In genomic region chr1:75251112-75251970, GRCm38 (mm10) we compare ENCODE assay signal across 8 mouse cellular contexts. TPM values are rescaled to one million over a fixed set of nuclear protein-coding genes. Genes with fewer than 3 reads are reported as not detected.
DNase-seq lines count a peak whose midpoint lies in the region; ATAC-seq lines count a peak whose summit lies in the region.

No protein-coding gene starts in this region.

- peaks cover 35% of the 10 kb centered on the region for H3K4me1 ChIP-seq in forebrain, embryonic 15.5 days
- 0 out of 2 replicates have a peak, but pooled peaks cover 2% of the 10 kb centered on the region for H3K4me1 ChIP-seq in hindbrain, embryonic 11.5 days (replicated peaks; ENCODE audit: control insufficient read depth, insufficient read depth, low read length)
- H3K4me1 ChIP-seq in limb, embryonic 12.5 days (replicated peaks), result peaks cover 25% of the 10 kb centered on the region
- H3K4me1 ChIP-seq in midbrain, embryonic 13.5 days (replicated peaks), result peaks cover 33% of the 10 kb centered on the region

- H3K4me2 ChIP-seq in forebrain, embryonic 15.5 days (replicated peaks), result peak overlapping the region; percentile 48
- H3K4me2 ChIP-seq in hindbrain, embryonic 11.5 days (replicated peaks; ENCODE audit: low read depth, low read length), result peak overlapping the region; percentile 38
- H3K4me2 ChIP-seq in limb, embryonic 12.5 days, result peak overlapping the region; percentile 51
- peak overlapping the region; percentile 51 for H3K4me2 ChIP-seq in midbrain, embryonic 13.5 days (replicated peaks)

- peak; percentile 72 for DNase-seq in Muller cell, postnatal 12 days (ENCODE audit: inconsistent ontology term)
- DNase-seq in cerebellum, adult 11-12 months, result peak; percentile 90
- peak; percentile 79 for DNase-seq in hindbrain, embryonic 11.5 days (ENCODE audit: low spot score)
- peak; percentile 82 for DNase-seq in spleen, adult 12 weeks (ENCODE audit: low spot score)
- no peak for DNase-seq in layer of hippocampus, adult 9-11 months

- no peaks in the 10 kb centered on the region for H3K36me3 ChIP-seq in forebrain, embryonic 15.5 days
- H3K36me3 ChIP-seq in hindbrain, embryonic 11.5 days (ENCODE audit: control insufficient read depth, insufficient read depth, low read length), result no peaks in the 10 kb centered on the region
- no peaks in the 10 kb centered on the region for H3K36me3 ChIP-seq in limb, embryonic 12.5 days
- no peaks in the 10 kb centered on the region for H3K36me3 ChIP-seq in midbrain, embryonic 13.5 days

- peak overlapping the region; percentile 22; the same call in 1 of the 2 replicates for H3K9ac ChIP-seq in forebrain, embryonic 15.5 days (replicated peaks)
- 0 out of 2 replicates have a peak overlapping the region, but pooled peaks have one; percentile 24 for H3K9ac ChIP-seq in hindbrain, embryonic 11.5 days (ENCODE audit: low read depth, low read length)
- H3K9ac ChIP-seq in limb, embryonic 12.5 days (replicated peaks), result no peak overlapping the region
- H3K9ac ChIP-seq in midbrain, embryonic 13.5 days (replicated peaks), result 0 out of 2 replicates have a peak overlapping the region, but pooled peaks have one; percentile 14

- WGBS in forebrain, embryonic 15.5 days, result 3% methylated on average over 22 of the region's 22 CpGs
- WGBS in hindbrain, embryonic 11.5 days, result 2% methylated on average over 21 of the region's 22 CpGs
- 5% methylated on average over 21 of the region's 22 CpGs for WGBS in limb, embryonic 12.5 days
- WGBS in midbrain, embryonic 13.5 days, result 4% methylated on average over 21 of the region's 22 CpGs

- H3K27me3 ChIP-seq in forebrain, embryonic 15.5 days, result no peaks in the 10 kb centered on the region
- H3K27me3 ChIP-seq in hindbrain, embryonic 11.5 days (ENCODE audit: control insufficient read depth, insufficient read depth, low read length), result peaks cover 4% of the 10 kb centered on the region; the same call in 1 of the 2 replicates
- H3K27me3 ChIP-seq in limb, embryonic 12.5 days, result peaks cover 21% of the 10 kb centered on the region
- peaks cover 8% of the 10 kb centered on the region; the same call in 1 of the 2 replicates for H3K27me3 ChIP-seq in midbrain, embryonic 13.5 days

- 0 out of 2 replicates have a peak, but pooled peaks have one; percentile 18 for ATAC-seq in forebrain, embryonic 15.5 days (replicated peaks)
- peak; percentile 39; the same call in 1 of the 2 replicates for ATAC-seq in hindbrain, embryonic 11.5 days (ENCODE audit: low FRiP score)
- ATAC-seq in limb, embryonic 12.5 days (ENCODE audit: insufficient number of reproducible peaks, insufficient read depth, low FRiP score, low TSS enrichment, low read depth), result no peak
- peak; percentile 51 for ATAC-seq in midbrain, embryonic 13.5 days

- H3K9me3 ChIP-seq in forebrain, embryonic 15.5 days, result no peaks in the 10 kb centered on the region
- no peaks in the 10 kb centered on the region for H3K9me3 ChIP-seq in hindbrain, embryonic 11.5 days (ENCODE audit: control insufficient read depth, low read length)
- H3K9me3 ChIP-seq in limb, embryonic 12.5 days, result no peaks in the 10 kb centered on the region
- H3K9me3 ChIP-seq in midbrain, embryonic 13.5 days, result no peaks in the 10 kb centered on the region

- H3K27ac ChIP-seq in forebrain, embryonic 15.5 days (replicated peaks), result no peak overlapping the region
- H3K27ac ChIP-seq in hindbrain, embryonic 11.5 days (ENCODE audit: low read depth, low read length), result no peak overlapping the region
- H3K27ac ChIP-seq in limb, embryonic 12.5 days, result no peak overlapping the region
- H3K27ac ChIP-seq in midbrain, embryonic 13.5 days, result no peak overlapping the region

- peak overlapping the region; percentile 27 for H3K4me3 ChIP-seq in forebrain, embryonic 15.5 days
- H3K4me3 ChIP-seq in hindbrain, embryonic 11.5 days (ENCODE audit: low read depth, low read length), result peak overlapping the region; percentile 2; the same call in 1 of the 2 replicates
- H3K4me3 ChIP-seq in limb, embryonic 12.5 days (replicated peaks), result peak overlapping the region; percentile 27
- peak overlapping the region; percentile 18; the same call in 1 of the 2 replicates for H3K4me3 ChIP-seq in midbrain, embryonic 13.5 days (replicated peaks)

RNA-seq across cellular contexts. Expression of gene Ptprn, which starts 13.0 kb away (rescaled TPM):
- 6.9 and 8.7 TPM in 2 replicates for polyA plus RNA-seq in forebrain, embryonic 15.5 days (2015; fragmentation: Nextera tagmentation; extraction: Ambion mirVana)
- polyA plus RNA-seq in hindbrain, embryonic 11.5 days (2014; fragmentation: Nextera tagmentation; extraction: Ambion mirVana), result 3.5 and 6.0 TPM in 2 replicates
- 0.20 and 0.35 TPM in 2 replicates for polyA plus RNA-seq in limb, embryonic 12.5 days (2016; fragmentation: Nextera tagmentation; extraction: Ambion mirVana)
- polyA plus RNA-seq in midbrain, embryonic 13.5 days (2015; fragmentation: Nextera tagmentation; extraction: Ambion mirVana), result 11.1 and 14.0 TPM in 2 replicates

RNA-seq across cellular contexts. Expression of gene Dnajb2, which starts 15.1 kb away (rescaled TPM):
- polyA plus RNA-seq in forebrain, embryonic 15.5 days (2015; fragmentation: Nextera tagmentation; extraction: Ambion mirVana), result 53.0 and 54.0 TPM in 2 replicates
- polyA plus RNA-seq in hindbrain, embryonic 11.5 days (2014; fragmentation: Nextera tagmentation; extraction: Ambion mirVana), result 17.8 and 21.4 TPM in 2 replicates
- 40.7 and 42.8 TPM in 2 replicates for polyA plus RNA-seq in limb, embryonic 12.5 days (2016; fragmentation: Nextera tagmentation; extraction: Ambion mirVana)
- polyA plus RNA-seq in midbrain, embryonic 13.5 days (2015; fragmentation: Nextera tagmentation; extraction: Ambion mirVana), result 47.6 and 56.7 TPM in 2 replicates

RNA-seq across cellular contexts. Expression of gene A630095N17Rik, which starts 19.4 kb away (rescaled TPM):
- polyA plus RNA-seq in forebrain, embryonic 15.5 days (2015; fragmentation: Nextera tagmentation; extraction: Ambion mirVana), result not detected in 2 replicates
- not detected in 2 replicates for polyA plus RNA-seq in hindbrain, embryonic 11.5 days (2014; fragmentation: Nextera tagmentation; extraction: Ambion mirVana)
- polyA plus RNA-seq in limb, embryonic 12.5 days (2016; fragmentation: Nextera tagmentation; extraction: Ambion mirVana), result not detected in 2 replicates
- polyA plus RNA-seq in midbrain, embryonic 13.5 days (2015; fragmentation: Nextera tagmentation; extraction: Ambion mirVana), result not detected in 2 replicates

RNA-seq across cellular contexts. Expression of gene Resp18, which starts 26.9 kb away (rescaled TPM):
- 38.6 and 51.0 TPM in 2 replicates for polyA plus RNA-seq in forebrain, embryonic 15.5 days (2015; fragmentation: Nextera tagmentation; extraction: Ambion mirVana)
- polyA plus RNA-seq in hindbrain, embryonic 11.5 days (2014; fragmentation: Nextera tagmentation; extraction: Ambion mirVana), result 32.3 and 35.7 TPM in 2 replicates
- polyA plus RNA-seq in limb, embryonic 12.5 days (2016; fragmentation: Nextera tagmentation; extraction: Ambion mirVana), result 0.83 TPM in 1 of 2 replicates, not detected in the other
- 97.4 and 99.9 TPM in 2 replicates for polyA plus RNA-seq in midbrain, embryonic 13.5 days (2015; fragmentation: Nextera tagmentation; extraction: Ambion mirVana)

RNA-seq across cellular contexts. Expression of gene Tuba4a, which starts 31.7 kb away (rescaled TPM):
- polyA plus RNA-seq in forebrain, embryonic 15.5 days (2015; fragmentation: Nextera tagmentation; extraction: Ambion mirVana), result 14.9 and 19.5 TPM in 2 replicates
- 10.7 and 12.4 TPM in 2 replicates for polyA plus RNA-seq in hindbrain, embryonic 11.5 days (2014; fragmentation: Nextera tagmentation; extraction: Ambion mirVana)
- polyA plus RNA-seq in limb, embryonic 12.5 days (2016; fragmentation: Nextera tagmentation; extraction: Ambion mirVana), result 14.5 and 15.8 TPM in 2 replicates
- 3.9 and 5.3 TPM in 2 replicates for polyA plus RNA-seq in midbrain, embryonic 13.5 days (2015; fragmentation: Nextera tagmentation; extraction: Ambion mirVana)
